Mouse (Mus musculus) spleen, embryonic (tissue): ENCODE data around the gene Hoxb2.

Experiments used
- CTCF ChIA-PET: fragments of 350-600 bp; sonication (Branson Sonifier 250); formaldehyde crosslinking; loops from one replicate; lab custom pipeline; 2022; lab: Charles Lee

The Hoxb2 gene

DNA sequence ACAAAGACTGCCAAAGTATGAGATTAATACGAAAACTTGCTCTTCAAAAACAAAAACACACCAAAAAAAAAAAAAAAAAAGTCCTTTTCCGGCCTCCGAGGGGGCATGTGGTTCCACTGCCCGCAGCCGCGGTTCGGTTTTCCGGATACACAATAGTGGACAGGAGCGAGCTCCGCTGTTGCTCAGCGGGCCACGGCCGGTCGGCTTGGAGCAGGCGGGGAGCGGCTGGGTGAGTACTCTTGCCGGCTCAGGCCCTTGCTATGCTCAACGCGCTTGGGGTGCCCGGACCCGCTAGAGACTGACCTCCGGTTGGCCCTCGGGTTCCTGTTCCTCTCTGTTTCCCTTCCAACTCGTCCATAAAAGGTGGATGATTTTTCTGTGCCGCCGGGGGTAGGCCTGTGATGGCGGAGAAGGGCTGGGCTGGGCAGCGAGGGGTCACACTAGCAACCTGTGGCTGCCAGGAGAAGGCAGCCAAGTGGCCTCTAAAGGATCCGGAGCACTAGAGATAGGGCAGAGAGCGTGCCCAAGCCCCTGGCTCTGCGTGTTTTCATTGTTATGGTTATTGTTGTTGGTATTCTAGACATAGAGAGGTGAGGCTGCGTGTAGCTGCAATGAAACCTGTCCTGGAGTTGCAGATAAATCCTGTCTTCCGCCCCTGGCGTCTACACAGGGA lies 35.5 kb upstream of the Hoxb2 start:
- CTCF ChIA-PET = interaction anchor here (0.6 kb wide), 1 partner anchor 71 kb away, joined by 10 read pairs; no protein-coding TSS in a partner anchor

GRCm38 (mm10) chr11:96315344-96315681 lies 35.0 kb upstream of the Hoxb2 start:
- CTCF ChIA-PET = no interaction called here

GRCm38 (mm10) chr11:96316696-96317607 lies 33.4 kb upstream of the Hoxb2 start:
- CTCF ChIA-PET = no interaction called here

GRCm38 (mm10) chr11:96317608-96318367 lies 32.5 kb upstream of the Hoxb2 start, which contains the start of gene Hoxb4:
TSS of gene Hoxb4 (plus strand) at chr11:96318267.
- CTCF ChIA-PET = no interaction called here

DNA sequence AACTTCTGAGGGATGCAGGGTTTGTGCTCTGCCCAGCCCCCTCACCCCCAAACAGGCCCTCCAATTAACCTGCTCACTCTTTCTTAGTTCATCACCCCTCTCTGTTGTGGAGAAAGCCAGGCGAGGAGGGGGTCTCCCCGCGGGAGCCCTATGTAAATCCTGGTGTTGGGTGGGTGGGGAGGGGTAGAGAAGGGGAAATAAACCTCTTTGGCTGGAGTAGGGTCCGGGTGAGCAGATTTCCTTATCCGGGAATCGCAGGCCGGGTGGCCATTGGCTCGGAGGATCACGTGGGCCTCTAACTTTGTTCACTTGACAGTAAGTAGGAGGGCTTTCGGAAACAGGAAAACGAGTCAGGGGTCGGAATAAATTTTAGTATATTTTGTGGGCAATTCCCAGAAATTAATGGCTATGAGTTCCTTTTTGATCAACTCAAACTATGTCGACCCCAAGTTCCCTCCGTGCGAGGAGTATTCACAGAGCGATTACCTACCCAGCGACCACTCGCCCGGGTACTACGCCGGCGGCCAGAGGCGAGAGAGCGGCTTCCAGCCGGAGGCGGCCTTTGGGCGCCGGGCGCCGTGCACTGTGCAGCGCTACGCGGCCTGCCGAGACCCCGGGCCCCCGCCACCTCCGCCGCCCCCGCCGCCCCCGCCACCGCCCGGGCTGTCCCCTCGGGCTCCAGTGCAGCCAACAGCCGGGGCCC lies 31.8 kb upstream of the Hoxb2 start:
- CTCF ChIA-PET = no interaction called here

DNA sequence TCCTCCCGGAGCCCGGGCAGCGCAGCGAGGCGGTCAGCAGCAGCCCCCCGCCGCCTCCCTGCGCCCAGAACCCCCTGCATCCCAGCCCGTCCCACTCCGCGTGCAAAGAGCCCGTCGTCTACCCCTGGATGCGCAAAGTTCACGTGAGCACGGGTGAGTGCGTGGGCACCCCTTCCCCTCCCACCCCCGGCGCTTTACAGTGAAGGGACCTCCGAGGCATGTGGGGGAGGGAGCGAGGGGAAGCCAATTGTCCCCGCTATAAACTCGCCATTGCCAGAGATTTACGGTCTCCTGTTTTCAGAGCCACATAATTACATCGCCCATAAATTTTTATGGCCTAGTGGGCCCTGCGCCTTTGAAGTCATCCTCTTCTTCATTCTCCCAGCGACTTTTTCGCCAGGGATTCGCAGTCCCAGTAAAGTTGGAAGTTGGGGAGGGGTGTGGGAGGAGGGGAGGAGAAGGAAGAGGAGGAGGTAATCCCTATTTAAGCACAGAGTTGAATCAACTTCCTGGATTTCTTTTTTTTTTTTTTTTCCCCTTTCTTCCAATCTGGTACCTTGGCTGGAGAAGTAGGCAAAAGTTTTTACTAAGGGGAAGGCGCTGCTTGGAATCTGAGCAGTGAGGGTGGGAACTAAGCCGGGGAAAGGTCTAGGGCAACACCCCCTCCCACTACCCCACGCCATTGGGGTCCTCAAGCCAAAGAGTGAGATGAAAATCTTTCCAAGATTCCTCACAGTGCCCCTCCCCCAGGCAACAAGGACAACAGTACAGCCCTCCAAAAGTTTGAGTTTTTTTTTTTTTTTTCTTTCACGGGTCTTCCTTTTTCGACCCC lies 31.0 kb upstream of the Hoxb2 start:
- CTCF ChIA-PET = interaction anchor here (0.7 kb wide), 1 partner anchor 568 kb away, joined by 5 read pairs; no protein-coding TSS in a partner anchor

GRCm38 (mm10) chr11:96319910-96320309 lies 30.4 kb upstream of the Hoxb2 start:
- CTCF ChIA-PET = interaction anchor here (0.7 kb wide), 1 partner anchor 569 kb away, joined by 5 read pairs; no protein-coding TSS in a partner anchor

DNA sequence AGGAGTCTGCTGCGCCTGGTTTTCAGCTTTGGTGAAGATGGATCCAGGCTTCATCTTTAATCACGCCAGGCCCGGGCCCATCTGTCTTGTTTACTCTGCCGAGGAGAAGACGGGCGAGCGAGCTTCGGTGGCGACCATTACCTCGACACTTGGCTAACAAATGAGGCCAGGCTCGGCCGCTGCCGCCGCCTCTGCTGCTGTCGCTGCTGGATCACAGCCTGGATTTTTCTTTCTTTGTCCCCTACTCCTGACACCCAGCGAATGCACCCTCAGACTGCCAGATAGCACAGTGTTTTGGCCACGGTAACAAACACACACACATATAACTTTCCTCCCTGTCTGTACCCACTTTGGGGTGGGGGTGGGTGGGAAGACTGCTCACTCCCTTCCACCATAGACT lies 29.6 kb upstream of the Hoxb2 start:
- CTCF ChIA-PET = interaction anchor here (0.7 kb wide), 1 partner anchor 378 kb away, joined by 5 read pairs; no protein-coding TSS in a partner anchor

DNA sequence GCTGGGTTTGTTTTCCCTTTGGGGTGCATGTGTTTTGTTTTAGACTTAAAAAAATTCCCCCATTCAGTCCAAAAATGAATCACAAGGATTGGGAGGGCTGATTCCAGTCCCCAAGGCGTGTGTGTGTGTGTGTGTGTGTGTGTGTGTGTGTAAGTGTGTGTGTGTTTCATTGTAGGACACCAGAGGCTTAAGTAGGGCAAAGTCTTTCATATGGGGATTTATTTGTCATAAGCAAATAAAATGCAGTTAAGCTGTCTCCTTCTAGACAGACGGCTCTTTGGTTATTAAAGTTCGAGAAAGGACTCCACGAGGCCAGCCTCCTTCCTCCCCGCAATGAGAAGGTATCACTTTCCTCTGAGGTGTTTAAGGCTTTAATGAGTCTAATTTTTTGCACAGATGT lies 28.5 kb upstream of the Hoxb2 start:
- CTCF ChIA-PET = no interaction called here

DNA sequence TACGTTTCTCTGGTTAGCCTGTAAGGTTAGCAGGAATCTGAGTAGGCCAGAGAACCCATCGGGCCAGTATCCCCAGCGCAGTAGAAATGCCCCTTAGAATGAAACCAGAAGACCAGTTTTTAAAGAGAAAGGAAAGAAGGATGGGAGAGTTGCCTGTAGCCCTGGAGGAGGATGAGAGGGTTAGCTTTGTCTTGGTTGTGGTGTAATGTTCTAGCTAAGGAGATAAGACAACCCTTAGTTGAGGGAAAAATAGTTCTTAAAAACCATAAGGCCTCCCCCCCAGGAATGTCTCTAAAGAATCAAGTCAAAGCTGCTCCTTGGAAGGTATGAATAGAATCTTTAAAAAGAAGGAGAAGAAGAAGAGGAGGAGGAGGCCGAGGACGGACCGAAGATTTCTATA lies 27.6 kb upstream of the Hoxb2 start:
- CTCF ChIA-PET = no interaction called here

DNA sequence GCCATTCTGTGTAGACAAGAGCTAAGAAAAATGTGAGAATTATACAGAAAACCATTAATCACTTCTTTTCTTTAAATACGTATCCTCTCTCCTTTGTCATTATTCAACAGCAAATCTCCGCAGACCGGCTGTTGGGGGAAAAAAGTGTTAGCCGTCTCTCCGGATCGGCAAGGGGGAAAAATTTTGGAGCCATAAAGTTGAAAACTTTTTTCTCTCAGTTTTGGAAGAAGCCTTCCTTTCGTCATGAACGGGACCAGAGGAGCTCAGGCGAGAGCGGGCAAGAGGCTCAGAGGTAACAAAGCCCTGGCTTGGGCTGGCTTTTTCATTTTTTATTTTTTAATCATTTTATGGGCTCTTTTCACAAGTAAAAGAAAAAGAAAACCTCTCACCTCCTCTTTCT lies 27.2 kb upstream of the Hoxb2 start, which contains the start of gene Hoxb3:
TSS of gene Hoxb3 (plus strand) at position 173 of the 400 bp plus-strand sequence.
- CTCF ChIA-PET = no interaction called here

GRCm38 (mm10) chr11:96324125-96324524 lies 26.2 kb upstream of the Hoxb2 start:
- CTCF ChIA-PET = interaction anchor here (0.6 kb wide), 2 partner anchors 223 to 543 kb away, joined by 3 to 4 read pairs; no protein-coding TSS in a partner anchor

GRCm38 (mm10) chr11:96324965-96325364 lies 25.4 kb upstream of the Hoxb2 start:
- CTCF ChIA-PET = no interaction called here

DNA sequence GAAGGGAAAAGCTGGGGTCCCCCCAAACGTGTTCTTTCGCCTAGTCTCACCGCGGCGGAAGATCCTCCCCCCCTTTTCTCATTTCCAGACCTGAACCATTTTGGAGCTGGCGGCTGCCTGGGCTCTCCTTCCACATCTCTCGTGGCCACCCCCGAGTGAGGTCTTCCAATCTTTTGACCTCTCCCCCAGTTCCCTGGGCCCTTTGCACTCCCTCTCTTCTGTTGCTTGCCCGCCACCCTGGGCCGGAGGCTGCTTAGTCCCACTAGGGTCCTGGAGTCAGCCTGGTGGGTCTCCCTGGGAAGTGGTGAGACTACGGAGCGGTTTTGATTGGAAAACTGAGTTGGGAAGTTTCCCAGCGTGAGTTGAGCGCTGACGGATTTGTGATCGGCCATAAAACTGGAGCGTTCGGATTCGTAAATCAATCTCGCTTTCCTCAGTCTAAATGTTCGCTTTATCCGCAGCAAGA lies 24.5 kb upstream of the Hoxb2 start:
- CTCF ChIA-PET = no interaction called here

GRCm38 (mm10) chr11:96326705-96327104 lies 23.6 kb upstream of the Hoxb2 start:
- CTCF ChIA-PET = no interaction called here

- CTCF ChIA-PET = no interaction called here
Measured at GRCm38 (mm10) chr11:96327122-96327521, 23.2 kb upstream of the Hoxb2 start.

GRCm38 (mm10) chr11:96327750-96328149 lies 22.6 kb upstream of the Hoxb2 start:
- CTCF ChIA-PET = no interaction called here

DNA sequence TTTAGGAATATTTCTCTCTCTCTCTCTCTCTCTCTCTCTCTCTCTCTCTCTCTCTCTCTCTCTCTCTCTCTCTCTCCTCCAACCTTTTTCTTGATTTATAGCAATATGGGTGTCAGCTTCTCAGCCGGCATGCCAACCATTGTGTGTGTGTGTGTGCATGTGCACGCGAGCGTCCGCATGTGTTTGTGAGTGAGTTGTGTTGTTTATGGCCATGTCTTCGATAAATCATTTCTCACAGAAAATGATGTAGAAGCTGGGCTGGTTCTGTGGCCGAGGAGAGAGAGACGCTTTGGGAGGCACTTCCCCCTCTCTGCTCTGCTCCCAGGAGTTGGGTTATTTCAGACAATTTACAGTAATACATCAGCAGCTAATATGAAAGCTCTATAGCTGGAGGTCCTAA lies 21.7 kb upstream of the Hoxb2 start:
- CTCF ChIA-PET = no interaction called here

DNA sequence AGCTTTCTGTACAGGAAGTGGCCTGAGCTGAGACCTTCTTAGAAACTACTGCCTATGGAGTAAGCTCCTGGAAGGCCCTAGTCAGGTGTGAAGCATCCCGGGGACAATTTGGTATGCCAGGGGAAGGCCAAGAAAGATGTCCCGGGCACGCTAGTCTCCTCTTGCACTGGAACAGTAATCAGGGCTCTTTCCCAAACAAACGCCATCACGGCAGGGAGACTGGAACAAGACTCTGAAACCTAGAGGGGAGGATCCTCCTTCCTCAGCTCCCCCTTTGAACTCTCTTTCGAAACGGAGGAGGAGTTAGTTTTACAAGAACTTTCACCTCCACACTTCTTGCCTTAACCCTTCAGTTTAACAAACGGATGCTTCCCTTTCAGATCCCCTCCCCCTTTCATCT lies 18.2 kb upstream of the Hoxb2 start:
- CTCF ChIA-PET = interaction anchor here (0.5 kb wide), 1 partner anchor 19 kb away, joined by 3 read pairs; no protein-coding TSS in a partner anchor

DNA sequence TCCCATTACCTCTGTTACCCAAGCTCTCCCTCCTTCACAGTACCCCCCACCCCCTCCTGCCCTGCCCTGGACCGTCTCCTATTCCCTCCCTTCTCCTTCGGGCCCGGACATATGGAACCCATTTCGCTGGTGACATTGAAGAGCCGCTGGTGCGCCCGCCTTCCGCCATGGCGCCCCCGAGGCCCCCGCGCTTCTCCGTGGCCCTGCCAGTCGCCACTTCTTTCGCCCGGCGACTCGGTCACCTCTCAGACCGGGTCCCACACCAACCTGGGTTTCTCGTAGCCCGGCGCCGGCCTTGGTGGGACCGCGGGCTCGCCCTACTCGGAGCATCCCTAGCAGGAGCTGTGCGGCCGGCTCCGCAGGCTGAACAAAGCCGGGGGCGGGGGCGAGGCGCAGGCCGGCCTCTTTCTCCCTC lies 17.7 kb upstream of the Hoxb2 start:
- CTCF ChIA-PET = no interaction called here
